Mouse (Mus musculus) ES-E14 (cell line): Measurements from ENCODE around the gene Rph3a. TPM values are rescaled to one million over a fixed set of nuclear protein-coding genes. Genes with fewer than 3 reads are reported as not detected.
"Not testable (repeated sequence)": the region's sequence is repeated elsewhere in the genome, so short reads cannot be mapped to it uniquely, and the experiment has no call there.

ENCODE experiments used
- DNase-seq: peaks from one replicate; pipeline ENCODE4 v3.0.0-alpha.2; 2013; ENCODE audit warnings: low read depth, low spot score
- H3K27ac ChIP-seq: 2 replicates; pipeline ENCODE4 v1.5.1; 2012; ENCODE audit warnings: low read depth, mild to moderate bottlenecking, low read length, moderate library complexity, mixed read lengths; ENCODE audit not compliant: poor library complexity, insufficient read depth, severe bottlenecking
- H3K36me3 ChIP-seq: 2 replicates; pipeline ENCODE4 v1.6.1; 2012; ENCODE audit warnings: mild to moderate bottlenecking, low read length, moderate library complexity, mixed read lengths; ENCODE audit not compliant: control insufficient read depth, poor library complexity, insufficient read depth, severe bottlenecking
- H3K4me1 ChIP-seq, 2 experiments: fragments of 150-350 bp in 1 of 2; sonication (generic) in 1 of 2; 2 replicates each; pipeline ENCODE4 v1.6.1; 2012; ENCODE audit warnings: low read length in 2 of 2, mild to moderate bottlenecking in 1 of 2, mixed read lengths in 1 of 2; ENCODE audit not compliant: control insufficient read depth in 2 of 2, insufficient read depth in 2 of 2, poor library complexity in 1 of 2
- H3K4me3 ChIP-seq, 2 experiments: fragments of 150-350 bp in 1 of 2; sonication (generic) in 1 of 2; 2 replicates each; pipeline ENCODE4 v1.5.1; 2012; ENCODE audit warnings: low read length in 2 of 2, low read depth in 1 of 2, mild to moderate bottlenecking in 1 of 2, mixed read lengths in 1 of 2; ENCODE audit not compliant: insufficient read depth in 1 of 2, poor library complexity in 1 of 2, severe bottlenecking in 1 of 2
- H3K9ac ChIP-seq: 2 replicates; pipeline ENCODE4 v1.6.1; 2012; ENCODE audit warnings: low read depth, mild to moderate bottlenecking, low read length, mixed read lengths; ENCODE audit not compliant: poor library complexity, insufficient read depth, severe bottlenecking
- H3K9me3 ChIP-seq: fragments of 150-350 bp; sonication (generic); 2 replicates; pipeline ENCODE4 v1.6.1; 2012; ENCODE audit warnings: low read depth, mild to moderate bottlenecking, low read length; ENCODE audit not compliant: control insufficient read depth, insufficient read depth
- CHD2 ChIP-seq: IDR thresholded peaks from 2 replicates; pipeline ENCODE4 v1.6.1; 2014; ENCODE audit warnings: mild to moderate bottlenecking, low read depth, low read length, inconsistent platforms
- HCFC1 ChIP-seq: IDR thresholded peaks from 2 replicates; pipeline ENCODE4 v1.6.1; 2012; ENCODE audit warnings: low read length, inconsistent platforms, borderline replicate concordance; ENCODE audit not compliant: insufficient read depth
- MAFK ChIP-seq: IDR thresholded peaks from 2 replicates; pipeline ENCODE4 v1.6.1; 2014; ENCODE audit warnings: mild to moderate bottlenecking, low read depth, low read length, inconsistent platforms; ENCODE audit not compliant: insufficient read depth
- ZC3H11A ChIP-seq: IDR thresholded peaks from 2 replicates; pipeline ENCODE4 v1.6.1; 2012; ENCODE audit warnings: low read depth, mild to moderate bottlenecking, inconsistent platforms, low read length, borderline replicate concordance
- ZNF384 ChIP-seq: IDR thresholded peaks from 2 replicates; pipeline ENCODE4 v1.6.1; 2012; ENCODE audit warnings: low read depth, low read length, inconsistent platforms
- in situ Hi-C, 2 experiments: fragments of 600-800 bp; cut with MboI; formaldehyde crosslinking; loops; one replicate each; pipeline ENCODE4 v1.15.1; 2025; ENCODE audit warnings: low sequenced_read_pairs in 2 of 2, inconsistent platforms in 1 of 2; ENCODE audit not compliant: unreplicated experiment in 2 of 2
- total RNA-seq: library from RNA; depleted of rRNA; stranded (reverse); fragments of 300-350 nt; gene quantifications from 2 replicates; pipeline ENCODE4 v1.2.3, GENCODE M21; 2012

The Rph3a gene
- total RNA-seq, 1 experiment, result 0.09 TPM

DNA sequence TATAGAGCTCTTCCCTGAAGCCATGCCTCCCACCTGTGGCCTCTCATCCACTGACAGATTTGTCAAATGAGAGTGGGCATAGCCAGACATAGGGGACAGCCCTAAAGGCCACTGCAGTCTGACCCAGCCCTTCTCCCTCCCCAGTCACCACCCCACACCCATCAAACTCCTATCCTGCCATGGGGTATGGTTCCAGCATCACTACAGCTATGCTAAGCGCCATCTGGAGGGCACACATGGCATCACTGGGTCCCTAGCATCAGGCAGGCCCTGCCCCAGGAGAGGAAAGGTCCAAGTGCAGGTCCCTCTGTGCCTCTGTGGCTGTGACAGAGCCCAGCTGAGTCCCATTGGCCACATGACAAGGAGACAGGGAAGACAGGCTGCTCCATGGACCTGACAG, 82.9 kb downstream of the Rph3a start:
- Histone ChIP-seq H3K27ac (no peak overlapping the region), H3K9me3 (no peaks in the 10 kb centered on the region), H3K4me1 (no peaks in the 10 kb centered on the region), H3K36me3 (no peaks in the 10 kb centered on the region), H3K9ac (no peak overlapping the region), H3K4me3 (no peak overlapping the region)
- in situ Hi-C loops, result no loop called here
- no peak for DNase-seq
- no peak for TF ChIP-seq CHD2
- TF ChIP-seq ZNF384, result no peak
- no peak for TF ChIP-seq ZC3H11A
- no peak for TF ChIP-seq MAFK
- TF ChIP-seq HCFC1, result no peak

DNA sequence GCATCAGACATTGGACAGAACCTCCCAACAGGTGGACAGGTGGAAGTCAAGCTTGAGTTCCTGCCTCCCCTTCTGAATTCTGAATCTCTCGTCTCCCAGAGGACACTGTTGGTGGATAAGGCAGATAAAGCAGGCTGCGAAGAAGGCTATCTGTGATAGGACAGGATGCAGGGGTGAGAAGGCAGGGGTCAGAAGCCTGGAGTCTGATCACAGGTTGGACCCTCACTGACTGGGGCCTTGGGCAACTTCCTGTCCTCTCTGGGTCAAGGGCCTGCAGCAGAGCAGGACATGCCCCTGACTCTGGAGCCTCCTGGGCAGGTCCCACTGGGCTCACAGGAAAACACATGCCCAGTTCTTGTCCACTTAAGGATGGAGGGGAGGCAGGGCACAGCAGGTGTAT, 83.6 kb downstream of the Rph3a start:
- H3K4me1 ChIP-seq, H3K9ac ChIP-seq, H3K36me3 ChIP-seq, H3K9me3 ChIP-seq, DNase-seq, H3K4me3 ChIP-seq, H3K27ac ChIP-seq, in situ Hi-C loops: not testable (repeated sequence)

DNA sequence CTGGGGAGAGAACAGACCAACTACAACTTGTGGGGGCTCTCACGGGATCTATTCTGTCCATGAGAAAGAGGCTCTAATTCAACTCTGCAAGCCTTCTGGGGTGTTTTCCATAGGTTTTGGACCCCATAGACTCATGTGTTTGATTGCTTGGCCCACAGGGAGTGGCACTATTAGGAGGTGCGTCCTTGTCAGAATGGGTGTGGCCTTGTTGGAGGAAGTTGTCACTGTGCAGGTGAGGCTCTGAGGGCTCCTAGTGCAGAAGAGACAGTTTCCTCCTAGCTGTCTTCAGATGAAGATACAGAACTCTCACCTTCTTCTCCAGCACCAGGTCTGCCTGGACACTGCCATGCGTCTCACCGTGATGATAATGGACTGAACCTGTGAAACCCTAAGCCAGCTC, 85.4 kb downstream of the Rph3a start:
- DNase-seq, in situ Hi-C loops, H3K4me1 ChIP-seq, H3K36me3 ChIP-seq, H3K27ac ChIP-seq, H3K4me3 ChIP-seq, H3K9me3 ChIP-seq, H3K9ac ChIP-seq: not testable (repeated sequence)

DNA sequence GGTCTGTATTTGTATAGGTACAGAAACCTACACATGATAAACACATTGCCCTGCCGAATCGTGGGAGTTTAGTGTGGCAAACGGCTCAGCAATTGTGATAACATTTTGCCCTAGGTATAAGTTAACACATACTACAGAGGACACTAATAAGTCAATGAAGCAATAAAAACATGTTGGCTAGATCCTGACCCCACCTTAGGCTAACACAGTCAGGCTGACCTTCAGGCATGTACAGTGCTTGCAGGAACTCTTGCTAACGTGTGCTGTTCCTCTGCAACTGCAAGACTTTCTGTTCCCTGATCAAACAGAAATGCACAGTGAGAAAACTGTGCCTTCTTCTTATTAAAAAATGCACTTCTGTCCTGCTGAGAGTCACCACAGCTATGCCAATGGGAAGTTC, 85.9 kb downstream of the Rph3a start:
- Histone ChIP-seq H3K4me1 (no peaks in the 10 kb centered on the region), H3K9me3 (no peaks in the 10 kb centered on the region), H3K4me3 (no peak overlapping the region), H3K27ac (no peak overlapping the region), H3K9ac (no peak overlapping the region), H3K36me3 (no peaks in the 10 kb centered on the region)
- TF ChIP-seq HCFC1, result no peak
- TF ChIP-seq ZC3H11A, result no peak
- TF ChIP-seq CHD2, result no peak
- no peak for TF ChIP-seq ZNF384
- TF ChIP-seq MAFK, result no peak
- in situ Hi-C loops, result no loop called here
- DNase-seq, result no peak

- in situ Hi-C loops, result no loop called here
- DNase-seq, result no peak
- TF ChIP-seq CHD2 (no peak), HCFC1 (no peak), ZNF384 (no peak), ZC3H11A (no peak), MAFK (no peak)
- H3K4me3 ChIP-seq, result no peak overlapping the region
- no peaks in the 10 kb centered on the region for H3K36me3 ChIP-seq
- H3K9me3 ChIP-seq, result no peaks in the 10 kb centered on the region
- no peaks in the 10 kb centered on the region for H3K4me1 ChIP-seq
- H3K27ac ChIP-seq, result no peak overlapping the region; the same call in 1 of the 2 replicates
- no peak overlapping the region for H3K9ac ChIP-seq
Observed at GRCm38 (mm10) chr5:120920296-120920695, 89.6 kb downstream of the Rph3a start.

DNA sequence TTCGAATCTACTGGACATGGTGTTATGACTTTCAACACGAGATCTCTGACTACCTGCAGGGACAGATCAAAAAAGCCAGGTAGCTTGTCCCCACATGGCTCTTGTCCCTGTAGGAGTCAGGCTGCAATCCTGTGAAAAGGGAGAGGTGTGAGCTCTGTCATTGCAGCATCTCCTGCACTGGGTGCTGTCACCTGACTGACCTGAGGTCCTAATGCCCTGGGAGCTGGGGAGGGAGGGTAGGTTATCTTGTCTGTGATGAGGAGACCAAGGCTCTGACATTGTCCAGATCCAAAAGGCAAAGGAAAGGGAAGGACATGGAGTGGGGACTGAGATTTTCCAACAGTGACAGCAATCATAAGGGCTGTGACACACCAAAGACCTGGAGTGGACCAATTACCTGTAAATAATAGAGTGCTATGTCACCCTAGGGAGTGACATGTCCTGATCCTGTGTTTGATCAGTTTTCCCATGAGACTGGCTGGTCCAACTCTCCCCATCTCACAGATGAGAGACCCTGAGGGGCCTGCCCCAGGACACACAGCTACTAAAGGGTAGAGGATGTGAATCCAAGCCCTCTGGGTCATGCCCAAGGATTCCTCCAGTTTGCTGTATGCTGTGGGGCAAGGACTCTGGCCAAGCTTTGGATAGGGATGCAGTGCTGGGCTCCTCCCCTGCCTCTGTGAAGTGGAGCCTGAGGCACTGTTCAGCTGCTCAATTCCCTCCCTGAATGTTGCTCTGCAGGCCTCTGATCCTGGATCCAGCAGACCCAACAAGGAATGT, 90.5 kb downstream of the Rph3a start:
- H3K4me1 ChIP-seq, H3K9me3 ChIP-seq, DNase-seq, H3K36me3 ChIP-seq, H3K27ac ChIP-seq, H3K4me3 ChIP-seq, in situ Hi-C loops, H3K9ac ChIP-seq: not testable (repeated sequence)

DNA sequence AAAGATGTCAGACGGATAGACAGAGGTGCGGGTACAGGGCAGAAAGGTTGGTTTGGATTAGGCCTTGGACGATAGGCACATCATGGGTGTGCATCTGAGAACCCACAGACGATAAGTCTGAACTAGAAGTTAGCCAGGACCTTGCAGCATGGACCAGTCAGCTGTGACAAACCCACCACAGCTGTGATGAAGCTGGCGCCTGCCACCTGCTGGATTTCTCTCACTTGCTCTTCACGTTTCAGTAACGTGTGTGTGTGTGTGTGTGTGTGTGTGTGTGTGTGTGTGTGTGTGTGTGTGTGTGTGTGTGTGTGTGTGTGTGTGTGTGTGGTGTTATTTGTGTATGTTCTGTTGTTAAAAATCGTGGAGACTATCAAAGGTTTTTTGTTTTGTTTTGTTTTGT, 95.7 kb downstream of the Rph3a start, which contains the start of gene Oas1d:
Gene Oas1d, plus strand, starts transcription at position 333 of the 400 bp plus-strand sequence.
- DNase-seq, in situ Hi-C loops, H3K4me3 ChIP-seq, H3K9ac ChIP-seq, H3K9me3 ChIP-seq, H3K27ac ChIP-seq, H3K4me1 ChIP-seq, H3K36me3 ChIP-seq: not testable (repeated sequence)
